Mouse (Mus musculus): ENCODE data around the gene Inf2. TPM values are rescaled to one million over a fixed set of nuclear protein-coding genes. Genes with fewer than 3 reads are reported as not detected.

Inf2 gene
- polyA plus RNA-seq, 1 experiment, result 69.4 TPM

GRCm38 (mm10) chr12:112599198-112599597, 10.6 kb downstream of the Inf2 start:
- TF ChIP-seq GATA1 (IDR thresholded peaks at IDR 0.05; ENCODE audit: low read length), result peak; percentile 62

- no peak for TF ChIP-seq GATA1 (IDR thresholded peaks at IDR 0.05; ENCODE audit: low read length)
These were observed 11.5 kb downstream of the Inf2 start for GRCm38 (mm10) chr12:112599942-112600611.

GRCm38 (mm10) chr12:112604022-112604421, 15.4 kb downstream of the Inf2 start:
- TF ChIP-seq GATA1 (IDR thresholded peaks at IDR 0.05; ENCODE audit: low read length), result no peak

- TF ChIP-seq GATA1 (IDR thresholded peaks at IDR 0.05; ENCODE audit: low read length), result no peak
These were observed 16.4 kb downstream of the Inf2 start for GRCm38 (mm10) chr12:112604709-112605649.

- no peak for TF ChIP-seq GATA1 (IDR thresholded peaks at IDR 0.05; ENCODE audit: low read length)
These were observed 17.2 kb downstream of the Inf2 start for GRCm38 (mm10) chr12:112605766-112606165.

- no peak for TF ChIP-seq GATA1 (IDR thresholded peaks at IDR 0.05; ENCODE audit: low read length)
These were observed 18.4 kb downstream of the Inf2 start for GRCm38 (mm10) chr12:112606998-112607397.

- no peak for TF ChIP-seq GATA1 (IDR thresholded peaks at IDR 0.05; ENCODE audit: low read length)
These were observed 20.4 kb downstream of the Inf2 start for GRCm38 (mm10) chr12:112609031-112609430.

- no peak for TF ChIP-seq GATA1 (IDR thresholded peaks at IDR 0.05; ENCODE audit: low read length)
These were observed 28.1 kb downstream of the Inf2 start for GRCm38 (mm10) chr12:112616668-112617067.

GRCm38 (mm10) chr12:112617184-112617583, 28.6 kb downstream of the Inf2 start:
- TF ChIP-seq GATA1 (IDR thresholded peaks at IDR 0.05; ENCODE audit: low read length), result no peak

GRCm38 (mm10) chr12:112617898-112618380, 29.4 kb downstream of the Inf2 start:
- TF ChIP-seq GATA1 (IDR thresholded peaks at IDR 0.05; ENCODE audit: low read length), result no peak

- TF ChIP-seq GATA1 (IDR thresholded peaks at IDR 0.05; ENCODE audit: low read length), result no peak
These were observed 30.5 kb downstream of the Inf2 start for GRCm38 (mm10) chr12:112618981-112619685.

GRCm38 (mm10) chr12:112619686-112620353, 31.2 kb downstream of the Inf2 start, which contains the start of gene Adssl1:
TSS of gene Adssl1 (plus strand) at chr12:112620045.
- TF ChIP-seq GATA1 (IDR thresholded peaks at IDR 0.05; ENCODE audit: low read length), result no peak

- TF ChIP-seq GATA1 (IDR thresholded peaks at IDR 0.05; ENCODE audit: low read length), result no peak
These were observed 31.9 kb downstream of the Inf2 start for GRCm38 (mm10) chr12:112620354-112621061.

GRCm38 (mm10) chr12:112621900-112622299, 33.3 kb downstream of the Inf2 start:
- no peak for TF ChIP-seq GATA1 (IDR thresholded peaks at IDR 0.05; ENCODE audit: low read length)
